Mouse (Mus musculus) liver, embryonic 14.5 days (tissue): ENCODE results near the gene Uvssa.

Source experiments
- CTCF ChIP-seq: IDR thresholded peaks from 2 replicates; pipeline ENCODE4 v1.5.1; 2016; ENCODE audit warnings: antibody characterized with exemption, low read depth, control low read depth
- EP300 ChIP-seq: IDR thresholded peaks from 2 replicates; pipeline ENCODE4 v1.6.1; 2016; ENCODE audit warnings: antibody characterized with exemption, low read depth

DNA sequence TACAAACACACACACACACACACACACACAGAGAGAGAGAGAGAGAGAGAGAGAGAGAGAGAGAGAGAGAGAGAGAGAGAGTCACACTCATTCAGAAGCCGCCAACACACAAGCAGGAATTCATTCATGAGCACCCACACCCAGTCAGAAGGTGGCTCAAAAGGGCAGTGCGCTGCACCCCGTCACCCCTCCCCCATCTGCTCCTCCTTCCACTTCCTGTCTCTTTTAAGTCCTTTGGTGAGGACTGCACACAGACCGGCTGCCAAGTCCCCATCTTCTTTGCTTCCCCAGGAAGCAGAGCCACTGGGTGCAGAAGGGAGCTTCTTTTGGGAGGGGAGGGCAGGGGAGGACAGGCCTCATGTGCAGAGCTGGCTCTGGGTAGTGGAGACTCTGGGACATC, 57.6 kb downstream of the Uvssa start:
- TF ChIP-seq CTCF (no peak), EP300 (no peak)
